Mouse (Mus musculus) C2C12 (cell line): ENCODE measurements at regions not wholly inside any gene's neighbourhood (a gene's known extent, or its start where the extent isn't known, plus 50 kb on each side); places are given as distances from the start of the nearest gene placed in this dataset.

ENCODE experiments used
- H3K27me3 ChIP-seq: one replicate; pipeline ENCODE4 v1.6.1; 2011; ENCODE audit not compliant: control insufficient read depth, insufficient read depth, insufficient read length
- H3K36me3 ChIP-seq: one replicate; pipeline ENCODE4 v1.6.1; 2011; ENCODE audit not compliant: control insufficient read depth, insufficient read depth
- H3K4me3 ChIP-seq: one replicate; pipeline ENCODE4 v1.5.1; 2011; ENCODE audit warnings: mild to moderate bottlenecking, control low read depth; ENCODE audit not compliant: poor library complexity, insufficient read depth, severe bottlenecking
- H3K79me2 ChIP-seq: one replicate; pipeline ENCODE4 v1.6.1; 2011; ENCODE audit not compliant: control insufficient read depth, insufficient read depth
- H3K79me3 ChIP-seq: one replicate; pipeline ENCODE4 v1.6.1; 2011; ENCODE audit warnings: low read depth, control low read depth
- H3ac ChIP-seq: one replicate; pipeline ENCODE3; 2011; ENCODE audit warnings: low read depth; ENCODE audit not compliant: control insufficient read depth, insufficient read length
- CEBPB ChIP-seq: IDR thresholded peaks from one replicate; pipeline ENCODE4 v1.6.1; 2011; ENCODE audit warnings: low read depth, mild to moderate bottlenecking, control low read depth, moderate library complexity
- CTCF ChIP-seq: IDR thresholded peaks from one replicate; pipeline ENCODE4 v1.5.1; 2011; ENCODE audit not compliant: control insufficient read depth, insufficient read depth, insufficient read length
- FOSL1 ChIP-seq: IDR thresholded peaks from one replicate; pipeline ENCODE4 v1.8.0; 2011; ENCODE audit warnings: mild to moderate bottlenecking, low read length; ENCODE audit not compliant: poor library complexity, insufficient read depth, severe bottlenecking
- MAX ChIP-seq: IDR thresholded peaks from one replicate; pipeline ENCODE4 v1.6.1; 2011; ENCODE audit warnings: mild to moderate bottlenecking, control low read depth
- MYOD1 ChIP-seq: IDR thresholded peaks from one replicate; pipeline ENCODE4 v1.6.1; 2011; ENCODE audit warnings: low read depth; ENCODE audit not compliant: control insufficient read depth, insufficient read length
- MYOG ChIP-seq: IDR thresholded peaks from one replicate; pipeline ENCODE4 v1.6.1; 2011; ENCODE audit not compliant: control insufficient read depth, insufficient read length; ENCODE audit errors: extremely low read depth
- USF1 ChIP-seq: IDR thresholded peaks from one replicate; pipeline ENCODE4 v1.6.1; 2011; ENCODE audit warnings: low read depth, mild to moderate bottlenecking, control low read depth, moderate library complexity

GRCm38 (mm10) chr10:107219621-107220370, 51.7 kb upstream of the Lin7a start:
- Histone ChIP-seq H3K79me2 (no peaks in the 10 kb centered on the region), H3K27me3 (no peaks in the 10 kb centered on the region), H3K4me3 (no peak overlapping the region), H3K36me3 (no peaks in the 10 kb centered on the region), H3ac (no peak overlapping the region), H3K79me3 (no peaks in the 10 kb centered on the region)
- TF ChIP-seq USF1 = no peak
- TF ChIP-seq MAX = no peak
- no peak for TF ChIP-seq FOSL1
- TF ChIP-seq CEBPB = no peak
- no peak for TF ChIP-seq MYOG
- no peak for TF ChIP-seq MYOD1
- no peak for TF ChIP-seq CTCF

GRCm38 (mm10) chr10:107220501-107220900, 51.0 kb upstream of the Lin7a start:
- Histone ChIP-seq H3K27me3 (no peaks in the 10 kb centered on the region), H3K79me2 (no peaks in the 10 kb centered on the region), H3K4me3 (no peak overlapping the region), H3ac (no peak overlapping the region), H3K79me3 (no peaks in the 10 kb centered on the region), H3K36me3 (no peaks in the 10 kb centered on the region)
- no peak for TF ChIP-seq CEBPB
- no peak for TF ChIP-seq MYOD1
- TF ChIP-seq MAX = no peak
- no peak for TF ChIP-seq MYOG
- no peak for TF ChIP-seq CTCF
- TF ChIP-seq FOSL1 = no peak
- TF ChIP-seq USF1 = no peak

GRCm38 (mm10) chr10:107221151-107221650, 50.3 kb upstream of the Lin7a start:
- no peak overlapping the region for H3K4me3 ChIP-seq
- no peaks in the 10 kb centered on the region for H3K79me2 ChIP-seq
- no peaks in the 10 kb centered on the region for H3K27me3 ChIP-seq
- H3K79me3 ChIP-seq = no peaks in the 10 kb centered on the region
- no peaks in the 10 kb centered on the region for H3K36me3 ChIP-seq
- no peak overlapping the region for H3ac ChIP-seq
- no peak for TF ChIP-seq FOSL1
- TF ChIP-seq CEBPB = no peak
- no peak for TF ChIP-seq MYOG
- TF ChIP-seq MAX = no peak
- no peak for TF ChIP-seq MYOD1
- no peak for TF ChIP-seq CTCF
- TF ChIP-seq USF1 = no peak
